Mouse (Mus musculus) midbrain, postnatal 0 days (tissue): ENCODE data around the gene Add2. TPM values are rescaled to one million over a fixed set of nuclear protein-coding genes. Genes with fewer than 3 reads are reported as not detected.

Experiments used
- ATAC-seq: fragments of 200-750 bp; cut with Nextera tagmentation; 2 replicates; pipeline ENCODE4 v1.8.0; 2017; ENCODE audit warnings: moderate number of reproducible peaks, mild to moderate bottlenecking, moderate TSS enrichment, moderate library complexity; ENCODE audit not compliant: low FRiP score
- DNase-seq: peaks from one replicate; pipeline ENCODE4 v3.0.0-alpha.2; 2015; ENCODE audit warnings: low spot score
- H3K27ac ChIP-seq: fragments of 300-500 bp; sonication (generic); 2 replicates; pipeline ENCODE4 v1.5.1; 2014; ENCODE audit warnings: low read depth, mild to moderate bottlenecking, low read length, mixed read lengths
- H3K27me3 ChIP-seq: fragments of 300-500 bp; sonication (generic); 2 replicates; pipeline ENCODE4 v1.6.1; 2014; ENCODE audit warnings: low read length, control low read depth, mixed read lengths; ENCODE audit not compliant: insufficient read depth
- H3K36me3 ChIP-seq: fragments of 300-500 bp; sonication (generic); 2 replicates; pipeline ENCODE4 v1.6.1; 2014; ENCODE audit warnings: low read length, control low read depth, mixed read lengths; ENCODE audit not compliant: insufficient read depth
- H3K4me1 ChIP-seq: fragments of 300-500 bp; sonication (generic); 2 replicates; pipeline ENCODE4 v1.6.1; 2014; ENCODE audit warnings: mild to moderate bottlenecking, control low read depth, antibody characterized with exemption, low read length, mixed read lengths; ENCODE audit not compliant: insufficient read depth
- H3K4me2 ChIP-seq: fragments of 300-500 bp; sonication (generic); 2 replicates; pipeline ENCODE4 v1.6.1; 2014; ENCODE audit warnings: low read depth, mild to moderate bottlenecking, low read length, mixed read lengths; ENCODE audit not compliant: poor library complexity, severe bottlenecking
- H3K4me3 ChIP-seq: fragments of 300-500 bp; sonication (generic); 2 replicates; pipeline ENCODE4 v1.5.1; 2014; ENCODE audit warnings: low read depth, mild to moderate bottlenecking, low read length, moderate library complexity
- H3K9ac ChIP-seq: fragments of 300-500 bp; sonication (generic); replicated peaks from 2 replicates; pipeline ENCODE4 v1.6.1; 2014; ENCODE audit warnings: mild to moderate bottlenecking, low read length, moderate library complexity, mixed read lengths; ENCODE audit not compliant: poor library complexity, severe bottlenecking
- H3K9me3 ChIP-seq: fragments of 300-500 bp; sonication (generic); 2 replicates; pipeline ENCODE4 v1.6.1; 2016; ENCODE audit warnings: low read length, control low read depth
- CTCF ChIP-seq: IDR thresholded peaks from 2 replicates; pipeline ENCODE4 v1.5.1; 2016; ENCODE audit warnings: antibody characterized with exemption, mild to moderate bottlenecking
- WGBS: fragments of 180-500 bp; shearing (Covaris S2); extraction: QIAGEN DNeasy Blood & Tissue Kit; methylation state at CpG from one replicate; pipeline ENCODE4 v1.1.7; 2014; 5-methylcytosine and 5-hydroxymethylcytosine counted together
- polyA plus RNA-seq: library from polyadenylated mRNA; unstranded; fragments of >200 nt; fragmentation: Nextera tagmentation; extraction: Ambion mirVana; gene quantifications from 2 replicates; pipeline ENCODE4 v1.2.1, GENCODE M21; 2015
- total RNA-seq: library from RNA; depleted of rRNA; stranded (reverse); fragments of >200 nt; gene quantifications from 2 replicates; pipeline ENCODE4 v1.2.3, GENCODE M21; 2014

Gene Add2
- total and polyA plus RNA-seq, 2 experiments from 2014 or later, result 124 to 159 TPM

- no peak for DNase-seq
- Histone ChIP-seq H3K4me3 (no peak overlapping the region), H3K4me2 (no peak overlapping the region), H3K9ac (no peak overlapping the region), H3K4me1 (peaks cover 49% of the 10 kb centered on the region), H3K9me3 (no peaks in the 10 kb centered on the region), H3K27ac (peak overlapping the region; percentile 73; the same call in 1 of the 2 replicates), H3K36me3 (no peaks in the 10 kb centered on the region), H3K27me3 (no peaks in the 10 kb centered on the region)
- no peak for TF ChIP-seq CTCF
- 80% methylated on average over 3 of the region's 3 CpGs for WGBS
- no peak for ATAC-seq
These were observed 31.7 kb downstream of the Add2 start for GRCm38 (mm10) chr6:86060170-86060569.

GRCm38 (mm10) chr6:86062226-86062625 lies 33.7 kb downstream of the Add2 start:
- Histone ChIP-seq H3K27ac (peak overlapping the region; percentile 93), H3K27me3 (no peaks in the 10 kb centered on the region), H3K4me1 (peaks cover 58% of the 10 kb centered on the region), H3K9me3 (no peaks in the 10 kb centered on the region), H3K4me3 (no peak overlapping the region), H3K4me2 (no peak overlapping the region), H3K36me3 (no peaks in the 10 kb centered on the region), H3K9ac (no peak overlapping the region; the same call in 1 of the 2 replicates)
- DNase-seq (no peak), ATAC-seq (no peak)
- WGBS, result 35% methylated on average over 5 of the region's 5 CpGs
- TF ChIP-seq CTCF, result no peak; the same call in 1 of the 2 replicates

DNA sequence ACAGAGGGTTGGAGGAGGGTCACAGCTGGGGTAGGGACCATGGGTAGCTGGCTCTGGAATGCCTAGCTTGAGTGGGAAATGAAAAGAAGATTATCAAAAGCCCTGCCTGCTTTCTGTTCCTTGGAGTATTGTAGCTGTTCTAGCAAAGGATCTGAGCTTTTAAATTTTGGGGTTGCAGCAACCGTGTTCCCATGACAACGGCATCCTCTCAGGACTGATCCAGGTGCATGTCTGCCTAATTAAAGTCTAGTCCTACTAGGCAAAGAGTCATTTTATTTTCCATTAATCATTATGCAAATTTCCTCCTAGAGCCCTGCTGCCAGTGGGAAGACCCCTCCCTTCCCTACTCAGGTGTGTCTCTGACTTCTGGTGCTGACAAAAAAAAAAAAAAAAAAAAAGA lies 34.2 kb downstream of the Add2 start:
- H3K9ac ChIP-seq, result no peak overlapping the region
- H3K9me3 ChIP-seq, result no peaks in the 10 kb centered on the region
- H3K27ac ChIP-seq, result peak overlapping the region; percentile 93
- H3K27me3 ChIP-seq, result no peaks in the 10 kb centered on the region
- 49% methylated on average over 2 of the region's 2 CpGs for WGBS
- no peak for TF ChIP-seq CTCF
- no peak for ATAC-seq
- H3K4me3 ChIP-seq, result no peak overlapping the region
- peaks cover 57% of the 10 kb centered on the region for H3K4me1 ChIP-seq
- H3K4me2 ChIP-seq, result no peak overlapping the region
- DNase-seq, result peak; percentile 54
- H3K36me3 ChIP-seq, result no peaks in the 10 kb centered on the region

DNA sequence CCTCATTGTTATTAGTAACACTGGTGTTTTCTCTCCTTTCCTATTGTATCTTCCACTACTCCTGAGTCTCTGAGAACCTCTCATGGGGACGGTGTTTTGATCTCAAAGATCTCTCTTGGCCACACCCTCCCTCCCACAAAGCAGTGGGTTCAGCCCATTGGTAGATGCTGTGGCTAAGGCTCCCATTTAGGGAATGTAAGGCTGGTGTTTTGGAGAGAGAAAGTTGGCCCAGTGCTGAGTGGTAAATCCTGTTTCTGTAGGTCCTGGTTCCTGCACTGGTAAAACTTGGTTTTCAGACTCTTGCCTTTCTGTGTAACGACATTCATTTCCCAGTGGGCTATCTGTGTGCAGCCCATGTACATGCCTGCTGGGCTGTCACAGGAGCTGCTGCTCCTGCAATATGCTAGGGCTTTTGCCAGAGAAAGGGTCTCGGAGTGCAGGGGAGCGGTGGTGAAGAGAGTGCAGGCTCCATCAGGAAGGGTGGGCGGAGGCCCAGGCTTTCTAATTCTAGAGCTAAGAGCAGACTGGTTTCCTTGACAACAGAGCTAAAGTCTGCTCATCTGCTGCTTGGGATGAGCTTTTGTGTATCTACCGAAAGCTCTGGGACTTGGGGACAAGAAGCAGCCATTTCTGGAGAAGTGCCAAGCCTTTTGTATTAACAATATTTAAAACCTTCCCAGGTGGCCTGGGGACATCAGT lies 36.0 kb downstream of the Add2 start:
- no peak overlapping the region for H3K9ac ChIP-seq
- no peaks in the 10 kb centered on the region for H3K36me3 ChIP-seq
- H3K4me1 ChIP-seq, result peaks cover 52% of the 10 kb centered on the region
- H3K4me2 ChIP-seq, result 0 out of 2 replicates have a peak overlapping the region, but pooled peaks have one; percentile 10
- no peak for TF ChIP-seq CTCF
- H3K9me3 ChIP-seq, result no peaks in the 10 kb centered on the region
- DNase-seq (peak; percentile 90), ATAC-seq (peak; percentile 76)
- no peak overlapping the region for H3K4me3 ChIP-seq
- H3K27ac ChIP-seq, result peak overlapping the region; percentile 93
- 11% methylated on average over 6 of the region's 6 CpGs for WGBS
- no peaks in the 10 kb centered on the region for H3K27me3 ChIP-seq

- WGBS, result 76% methylated on average over 6 of the region's 6 CpGs
- Histone ChIP-seq H3K9me3 (no peaks in the 10 kb centered on the region), H3K4me1 (peaks cover 44% of the 10 kb centered on the region), H3K9ac (no peak overlapping the region), H3K27ac (0 out of 2 replicates have a peak overlapping the region, but pooled peaks have one; percentile 93), H3K27me3 (no peaks in the 10 kb centered on the region), H3K4me3 (no peak overlapping the region), H3K4me2 (no peak overlapping the region), H3K36me3 (no peaks in the 10 kb centered on the region)
- no peak for DNase-seq
- TF ChIP-seq CTCF, result no peak
- ATAC-seq, result no peak
These were observed 38.2 kb downstream of the Add2 start for GRCm38 (mm10) chr6:86066727-86067126.

DNA sequence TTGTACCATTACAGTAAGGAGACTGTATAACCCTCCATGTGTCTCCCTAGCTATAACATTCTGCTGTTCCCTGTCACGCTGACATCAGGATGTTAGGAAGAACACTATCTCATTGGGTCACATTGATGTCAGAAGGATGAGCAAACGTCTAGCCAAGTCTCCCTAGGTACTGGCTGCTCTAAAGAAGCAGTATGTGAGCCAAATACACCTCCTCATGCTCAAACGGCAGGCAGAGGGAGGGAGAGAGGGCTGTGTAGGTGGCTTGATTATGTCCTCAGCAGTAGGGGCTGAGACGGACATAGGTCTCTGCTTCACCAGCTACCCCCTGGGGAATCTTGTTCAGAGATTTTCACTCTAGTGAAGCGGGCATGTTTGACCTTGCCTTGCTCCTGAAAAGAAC lies 38.7 kb downstream of the Add2 start:
- Histone ChIP-seq H3K9me3 (no peaks in the 10 kb centered on the region), H3K4me3 (no peak overlapping the region), H3K36me3 (no peaks in the 10 kb centered on the region), H3K27ac (0 out of 2 replicates have a peak overlapping the region, but pooled peaks have one; percentile 93), H3K4me2 (no peak overlapping the region), H3K4me1 (peaks cover 40% of the 10 kb centered on the region), H3K9ac (no peak overlapping the region), H3K27me3 (no peaks in the 10 kb centered on the region)
- WGBS, result 41% methylated on average over 5 of the region's 5 CpGs
- DNase-seq (no peak), ATAC-seq (no peak)
- no peak for TF ChIP-seq CTCF
